Mouse (Mus musculus) MEL (cell line): ENCODE measurements around the gene Ispd. TPM values are rescaled to one million over a fixed set of nuclear protein-coding genes. Genes with fewer than 3 reads are reported as not detected.

Experiments used
- DNase-seq: peaks from one replicate; pipeline ENCODE4 v3.0.0; 2011; ENCODE audit warnings: low read depth, low spot score
- H3K27ac ChIP-seq: 2 replicates; pipeline ENCODE4 v1.5.1; 2012; ENCODE audit warnings: low read depth, mild to moderate bottlenecking, control low read depth, low read length, moderate library complexity; ENCODE audit not compliant: control insufficient read depth
- H3K27me3 ChIP-seq, 2 experiments: fragments of 150-350 bp in 1 of 2; sonication (generic) in 1 of 2; 2 replicates each; pipeline ENCODE4 v1.6.1; 2012; ENCODE audit warnings: low read length in 2 of 2, mild to moderate bottlenecking in 2 of 2, improper control_type of control experiment in 1 of 2, moderate library complexity in 1 of 2; ENCODE audit not compliant: insufficient read depth in 2 of 2, control insufficient read depth in 1 of 2
- H3K36me3 ChIP-seq, 2 experiments: 2 replicates each; pipeline ENCODE4 v1.6.1; 2012 to 2014; ENCODE audit warnings: low read length in 2 of 2, improper control_type of control experiment in 1 of 2, inconsistent platforms in 1 of 2, mild to moderate bottlenecking in 1 of 2; ENCODE audit not compliant: insufficient read depth in 2 of 2, control insufficient read depth in 1 of 2
- H3K4me1 ChIP-seq, 2 experiments: fragments of 150-350 bp in 1 of 2; sonication (generic) in 1 of 2; 2 replicates each; pipeline ENCODE4 v1.6.1; 2012; ENCODE audit warnings: low read length in 2 of 2, improper control_type of control experiment in 1 of 2, mild to moderate bottlenecking in 1 of 2; ENCODE audit not compliant: insufficient read depth in 2 of 2, control insufficient read depth in 1 of 2
- H3K4me3 ChIP-seq, 2 experiments: fragments of 150-350 bp in 1 of 2; sonication (generic) in 1 of 2; 2 replicates each; pipeline ENCODE4 v1.5.1; 2012; ENCODE audit warnings: low read depth in 2 of 2, low read length in 2 of 2, mild to moderate bottlenecking in 2 of 2, moderate library complexity in 2 of 2, control low read depth in 1 of 2, improper control_type of control experiment in 1 of 2; ENCODE audit not compliant: control insufficient read depth in 1 of 2, insufficient read depth in 1 of 2
- H3K79me2 ChIP-seq: 2 replicates; pipeline ENCODE4 v1.6.1; 2012; ENCODE audit warnings: mild to moderate bottlenecking, low read length, moderate library complexity; ENCODE audit not compliant: control insufficient read depth, poor library complexity, insufficient read depth
- H3K9ac ChIP-seq: 2 replicates; pipeline ENCODE4 v1.6.1; 2012; ENCODE audit warnings: low read depth, mild to moderate bottlenecking, control low read depth, low read length, moderate library complexity; ENCODE audit not compliant: control insufficient read depth, poor library complexity, severe bottlenecking
- H3K9me3 ChIP-seq: fragments of 150-350 bp; sonication (generic); replicated peaks from 2 replicates; pipeline ENCODE4 v1.6.1; 2012; ENCODE audit warnings: mild to moderate bottlenecking, low read length, improper control_type of control experiment, moderate library complexity; ENCODE audit not compliant: insufficient read depth
- BHLHE40 ChIP-seq: IDR thresholded peaks from 2 replicates; pipeline ENCODE4 v1.6.1; 2012; ENCODE audit warnings: low read depth, mild to moderate bottlenecking, inconsistent platforms, low read length, improper control_type of control experiment, borderline replicate concordance
- CHD1 ChIP-seq: IDR thresholded peaks from 2 replicates; pipeline ENCODE4 v1.6.1; 2012; ENCODE audit warnings: low read depth, mild to moderate bottlenecking, inconsistent platforms, low read length, improper control_type of control experiment
- CHD2 ChIP-seq: IDR thresholded peaks from 2 replicates; pipeline ENCODE4 v1.6.1; 2011; ENCODE audit warnings: low read length, improper control_type of control experiment
- CTCF ChIP-seq, 3 experiments: IDR thresholded peaks in 2 of 3; conservative IDR thresholded peaks in 1 of 3; 2 replicates each; pipeline ENCODE4 v1.5.1; 2011 to 2012; ENCODE audit warnings: low read length in 3 of 3, low read depth in 2 of 3, mild to moderate bottlenecking in 2 of 3, improper control_type of control experiment in 1 of 3, inconsistent platforms in 1 of 3, mixed read lengths in 1 of 3, moderate library complexity in 1 of 3; ENCODE audit not compliant: control insufficient read depth in 1 of 3, insufficient read depth in 1 of 3, poor library complexity in 1 of 3, severe bottlenecking in 1 of 3
- E2F4 ChIP-seq: IDR thresholded peaks from 2 replicates; pipeline ENCODE4 v1.6.1; 2011; ENCODE audit warnings: low read depth, low read length, improper control_type of control experiment, borderline replicate concordance
- ELF1 ChIP-seq: IDR thresholded peaks from 2 replicates; pipeline ENCODE4 v1.6.1; 2014; ENCODE audit warnings: low read depth, mild to moderate bottlenecking, inconsistent platforms, low read length, improper control_type of control experiment, moderate library complexity
- ETS1 ChIP-seq: IDR thresholded peaks from 2 replicates; pipeline ENCODE4 v1.6.1; 2012; ENCODE audit warnings: low read depth, mild to moderate bottlenecking, inconsistent platforms, low read length, improper control_type of control experiment, moderate library complexity
- HCFC1 ChIP-seq: IDR thresholded peaks from 2 replicates; pipeline ENCODE4 v1.6.1; 2012; ENCODE audit warnings: low read depth, mild to moderate bottlenecking, inconsistent platforms, low read length, improper control_type of control experiment, moderate library complexity
- MAX ChIP-seq: IDR thresholded peaks from 2 replicates; pipeline ENCODE4 v1.6.1; 2011; ENCODE audit warnings: low read length, improper control_type of control experiment
- MAZ ChIP-seq: IDR thresholded peaks from 2 replicates; pipeline ENCODE4 v1.6.1; 2012; ENCODE audit warnings: low read depth, mild to moderate bottlenecking, inconsistent platforms, low read length, improper control_type of control experiment
- MEF2A ChIP-seq: IDR thresholded peaks from 2 replicates; pipeline ENCODE4 v1.6.1; 2014; ENCODE audit warnings: low read depth, mild to moderate bottlenecking, inconsistent platforms, low read length, improper control_type of control experiment; ENCODE audit not compliant: poor library complexity, insufficient replicate concordance, severe bottlenecking; ENCODE audit errors: extremely low read depth
- MYC ChIP-seq: IDR thresholded peaks from 2 replicates; pipeline ENCODE4 v1.6.1; 2011; ENCODE audit warnings: low read depth, mild to moderate bottlenecking, low read length, improper control_type of control experiment, moderate library complexity
- NRF1 ChIP-seq: IDR thresholded peaks from 2 replicates; pipeline ENCODE4 v1.6.1; 2014; ENCODE audit warnings: low read depth, mild to moderate bottlenecking, inconsistent platforms, low read length, improper control_type of control experiment, moderate library complexity; ENCODE audit not compliant: poor library complexity, insufficient read depth, severe bottlenecking
- POLR2AphosphoS2 ChIP-seq: IDR thresholded peaks from 2 replicates; pipeline ENCODE4 v1.6.1; 2011; ENCODE audit warnings: low read length, improper control_type of control experiment
- SIN3A ChIP-seq: IDR thresholded peaks from 2 replicates; pipeline ENCODE4 v1.6.1; 2012; ENCODE audit warnings: low read length, improper control_type of control experiment, inconsistent platforms
- SMC3 ChIP-seq: IDR thresholded peaks from 2 replicates; pipeline ENCODE4 v1.6.1; 2011; ENCODE audit warnings: low read depth, low read length, improper control_type of control experiment
- TCF12 ChIP-seq: IDR thresholded peaks from 2 replicates; pipeline ENCODE4 v1.6.1; 2014; ENCODE audit warnings: low read depth, mild to moderate bottlenecking, inconsistent platforms, low read length, improper control_type of control experiment, moderate library complexity
- UBTF ChIP-seq: IDR thresholded peaks from 2 replicates; pipeline ENCODE4 v1.6.1; 2012; ENCODE audit warnings: low read depth, mild to moderate bottlenecking, inconsistent platforms, low read length, improper control_type of control experiment, moderate library complexity, borderline replicate concordance; ENCODE audit not compliant: insufficient read depth
- USF1 ChIP-seq: IDR thresholded peaks from 2 replicates; pipeline ENCODE4 v1.6.1; 2014; ENCODE audit warnings: low read depth, mild to moderate bottlenecking, inconsistent platforms, low read length, improper control_type of control experiment, moderate library complexity
- ZKSCAN1 ChIP-seq: IDR thresholded peaks from 2 replicates; pipeline ENCODE4 v1.6.1; 2012; ENCODE audit warnings: low read depth, mild to moderate bottlenecking, inconsistent platforms, low read length, improper control_type of control experiment, moderate library complexity
- polyA plus RNA-seq, 2 experiments: library from polyadenylated mRNA; stranded (reverse) in 1 of 2; unstranded in 1 of 2; fragments of >175 nt in 1 of 2; fragments of >200 nt in 1 of 2; gene quantifications; 2 replicates each; pipeline versions ENCODE4 v1.2.1 to v1.2.4; 2012; ENCODE audit warnings: low replicate concordance in 2 of 2, low read depth in 1 of 2; ENCODE audit not compliant: insufficient read length in 2 of 2, insufficient read depth in 1 of 2, missing spikeins in 1 of 2
- total RNA-seq: library from RNA; depleted of rRNA; stranded (reverse); fragments of 300-350 nt; gene quantifications from 2 replicates; pipeline ENCODE4 v1.2.3, GENCODE M21; 2012

The Ispd gene
- total and polyA plus RNA-seq, 3 experiments, result 2.4 to 54.1 (median 2.8) TPM

- H3K27me3 ChIP-seq, result no peaks in the 10 kb centered on the region
- H3K36me3 ChIP-seq, result no peaks in the 10 kb centered on the region
- no peaks in the 10 kb centered on the region for H3K4me1 ChIP-seq
- H3K27ac ChIP-seq, result no peak overlapping the region
- H3K9ac ChIP-seq, result no peak overlapping the region
- no peaks in the 10 kb centered on the region for H3K9me3 ChIP-seq
- TF ChIP-seq ELF1 (no peak), TCF12 (no peak), USF1 (no peak), HCFC1 (no peak), SIN3A (no peak), MYC (no peak), POLR2AphosphoS2 (no peak), MAX (no peak), CHD1 (no peak), BHLHE40 (no peak), NRF1 (no peak), CHD2 (no peak), ZKSCAN1 (no peak), ETS1 (no peak), MAZ (no peak), E2F4 (no peak)
- no peak overlapping the region for H3K4me3 ChIP-seq
- no peaks in the 10 kb centered on the region for H3K79me2 ChIP-seq
- DNase-seq, result no peak
Measured at GRCm38 (mm10) chr12:36662496-36662895, 281.2 kb downstream of the Ispd start.

GRCm38 (mm10) chr12:36664783-36665182, 283.5 kb downstream of the Ispd start:
- no peak for TF ChIP-seq CTCF (IDR thresholded peaks at IDR 0.05 in 2 of 3, conservative IDR thresholded peaks at IDR 0.05 in 1 of 3; ENCODE audit: control insufficient read depth in 1 of 3, insufficient read depth in 1 of 3, low read depth in 2 of 3, low read length in 3 of 3, poor library complexity in 1 of 3, severe bottlenecking in 1 of 3)
- no peak for TF ChIP-seq MEF2A
- no peak for TF ChIP-seq E2F4
- TF ChIP-seq UBTF, result no peak
- no peak for TF ChIP-seq SMC3
- TF ChIP-seq, all 39 proteins: peak for 0
- H3K27me3 ChIP-seq, result no peaks in the 10 kb centered on the region
- H3K79me2 ChIP-seq, result no peaks in the 10 kb centered on the region
- no peak overlapping the region for H3K4me3 ChIP-seq
- H3K4me1 ChIP-seq, result no peaks in the 10 kb centered on the region
- H3K9ac ChIP-seq, result no peak overlapping the region
- no peaks in the 10 kb centered on the region for H3K9me3 ChIP-seq
- no peak for DNase-seq
- no peak overlapping the region for H3K27ac ChIP-seq
- H3K36me3 ChIP-seq, result no peaks in the 10 kb centered on the region
